Mouse (Mus musculus) right cerebral cortex, postnatal 10 days (tissue): ENCODE results near the gene Mtrr.
"Not testable (repeated sequence)": the region's sequence is repeated elsewhere in the genome, so short reads cannot be mapped to it uniquely, and the experiment has no call there.

Experiments used
- DNase-seq, 2 experiments: peaks; one replicate each; pipeline ENCODE4 v3.0.0; 2021; ENCODE audit warnings: low spot score in 2 of 2

Mtrr gene

GRCm38 (mm10) chr13:68568548-68568947 is 13.4 kb downstream of the Mtrr start:
- DNase-seq: peak in 1 of 2 experiments; percentile 25

GRCm38 (mm10) chr13:68568110-68568509 is 13.8 kb downstream of the Mtrr start:
- peak in 1 of 2 experiments; percentile 16 for DNase-seq

- not testable (repeated sequence) for DNase-seq
These were observed 28.6 kb downstream of the Mtrr start for GRCm38 (mm10) chr13:68553391-68553790.
